Mouse (Mus musculus) layer of hippocampus, adult 2 months (tissue): ENCODE data around the gene Rad23a. TPM values are rescaled to one million over a fixed set of nuclear protein-coding genes. Genes with fewer than 3 reads are reported as not detected.

ENCODE experiments used
- DNase-seq, 2 experiments: peaks; one replicate each; pipeline ENCODE4 v3.0.0; 2022; ENCODE audit warnings: low spot score in 2 of 2
- H3K27ac ChIP-seq: fragments of 200-600 bp; 2 replicates; pipeline ENCODE4 v1.8.1; 2022
- H3K4me3 ChIP-seq: fragments of 200-600 bp; 2 replicates; pipeline ENCODE4 v1.8.1; 2022; ENCODE audit warnings: mild to moderate bottlenecking
- CTCF ChIP-seq: fragments of 200-600 bp; conservative IDR thresholded peaks from 2 replicates; pipeline ENCODE4 v1.8.1; 2022; ENCODE audit warnings: antibody characterized with exemption, mild to moderate bottlenecking, moderate library complexity
- microRNA-seq, 2 experiments: library from miRNA; unstranded; fragments of <30 nt; microRNA quantifications; one replicate each; pipeline ENCODE4 v1.2.0; 2021
- total RNA-seq, 2 experiments: library from RNA; stranded (reverse); gene quantifications; 2 replicates each; pipeline ENCODE4 v1.2.3; 2021

Rad23a gene
- total RNA-seq, 2 experiments from 2014 or later = 63.4 to 75.9 TPM

DNA sequence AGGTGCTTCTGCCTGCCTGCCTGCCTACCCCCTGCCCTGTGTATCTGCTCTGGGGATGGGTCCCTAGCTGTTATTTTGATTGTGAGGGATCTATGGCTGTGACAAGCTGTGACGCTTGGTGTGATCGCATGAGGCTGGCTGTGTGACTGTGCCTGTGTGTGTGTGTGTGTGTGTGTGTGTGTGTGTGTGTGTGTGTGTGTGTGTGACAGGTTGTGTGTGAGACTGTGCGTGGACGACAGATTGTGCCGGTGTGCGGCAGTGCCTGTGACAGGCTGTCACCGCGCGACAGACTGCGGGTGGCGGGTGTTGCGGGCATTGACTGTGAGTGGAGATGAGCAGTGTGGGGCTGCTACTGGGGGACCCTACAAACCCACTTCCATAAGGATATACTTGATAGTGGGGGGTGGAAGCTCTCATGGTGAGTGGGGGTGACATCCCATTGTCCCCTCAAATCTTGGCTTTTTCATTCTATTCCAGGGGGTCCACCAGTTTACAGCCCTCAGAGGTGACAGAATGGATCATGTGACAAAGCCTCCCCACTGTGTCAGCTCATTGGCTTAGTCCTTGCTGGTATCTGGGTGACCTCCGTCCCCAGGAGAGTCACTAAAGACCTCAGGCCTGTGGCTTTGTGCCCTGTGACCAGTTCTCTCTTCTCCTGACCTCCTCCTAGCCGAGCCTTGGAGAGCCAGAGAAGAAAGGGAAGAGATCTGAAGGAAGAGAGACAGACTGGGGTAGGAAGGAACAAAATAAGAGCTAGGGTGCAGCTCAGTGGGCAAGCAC lies 52.8 kb downstream of the Rad23a start:
- TF ChIP-seq CTCF = no peak
- DNase-seq = peak in 1 of 2 experiments; percentile 65
- peak overlapping the region; percentile 97 for H3K27ac ChIP-seq
- no peak overlapping the region for H3K4me3 ChIP-seq

DNA sequence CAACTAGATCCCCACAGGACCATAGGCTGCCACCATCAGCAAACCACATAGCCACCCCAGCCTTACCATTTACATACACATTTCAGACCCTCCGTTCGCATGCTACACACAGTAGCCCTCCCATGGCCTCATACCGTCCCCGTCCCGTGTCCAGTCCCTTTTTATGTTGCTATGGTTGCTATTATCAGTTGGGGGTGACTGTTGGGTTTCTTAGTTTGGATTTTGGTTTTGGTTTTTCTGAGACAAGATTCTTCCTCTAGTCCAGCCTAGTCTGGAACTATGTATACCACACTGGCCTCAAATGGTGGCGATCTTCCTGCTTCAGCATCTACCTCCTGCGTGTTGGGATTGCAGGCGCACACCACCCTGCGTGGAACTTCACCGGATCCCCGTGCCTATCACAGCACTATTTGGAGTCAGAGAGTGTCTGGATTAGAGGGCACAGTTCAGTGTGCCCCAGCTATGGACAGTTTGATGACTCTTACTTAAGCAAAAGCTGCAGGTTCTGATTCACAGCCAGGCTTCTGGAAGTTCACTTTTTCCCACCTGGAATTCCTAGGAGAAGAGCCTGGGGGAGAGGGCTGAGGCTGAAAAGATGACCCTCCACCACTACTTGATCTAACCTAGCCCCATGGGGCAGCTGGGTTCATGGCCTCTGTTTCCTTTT lies 53.5 kb downstream of the Rad23a start:
- Histone ChIP-seq H3K27ac (peak overlapping the region; percentile 97), H3K4me3 (no peak overlapping the region; the same call in 1 of the 2 replicates)
- no peak for DNase-seq
- TF ChIP-seq CTCF = no peak

DNA sequence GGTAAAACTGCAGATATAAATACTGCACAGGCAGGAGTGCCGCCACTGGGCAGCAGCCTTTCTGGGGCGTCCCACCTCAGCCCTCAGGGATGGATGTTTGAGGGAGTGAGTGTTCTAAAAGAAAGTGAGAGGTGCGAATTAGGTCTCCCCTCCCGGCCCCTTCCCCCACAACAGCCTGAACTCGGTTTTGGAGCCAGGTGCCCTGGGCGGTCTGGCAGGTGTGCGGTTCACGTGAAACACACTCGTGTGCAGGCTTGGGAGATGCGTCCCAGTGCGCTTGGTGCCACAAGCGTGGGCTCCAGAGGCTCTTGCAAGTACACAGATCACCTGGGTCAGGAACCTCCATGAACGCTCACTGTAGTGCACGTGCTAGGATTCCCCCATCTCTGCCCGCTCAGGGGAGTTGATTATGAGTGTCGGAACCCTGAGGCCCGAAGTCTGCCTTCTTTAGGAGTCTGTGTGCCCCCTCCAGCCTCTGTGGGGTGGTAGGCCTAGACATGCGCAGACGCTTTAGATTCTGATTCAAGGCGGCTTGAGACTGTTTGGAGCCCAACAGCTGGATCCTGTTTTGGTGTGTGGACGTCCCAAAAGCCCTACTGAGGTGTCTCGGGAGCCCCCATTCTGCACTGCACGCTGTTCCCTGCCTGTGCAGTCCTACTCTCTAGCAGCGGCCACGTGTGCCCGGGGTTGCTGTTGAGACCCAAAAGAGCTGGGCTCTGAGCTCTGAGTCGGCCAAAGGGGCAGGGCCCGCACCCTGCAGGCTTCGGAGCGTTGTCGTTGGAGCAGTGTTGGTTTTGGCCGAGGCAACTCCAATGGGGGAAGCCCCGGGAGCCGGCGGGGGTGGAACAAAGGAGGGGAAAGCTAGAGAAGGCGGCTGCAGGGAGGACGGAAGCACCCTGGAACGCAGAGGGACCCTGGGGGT lies 54.4 kb downstream of the Rad23a start:
- Histone ChIP-seq H3K27ac (peak overlapping the region; percentile 97), H3K4me3 (peak overlapping the region; percentile 36)
- no peak for TF ChIP-seq CTCF
- DNase-seq = peak in 1 of 2 experiments; percentile 73

DNA sequence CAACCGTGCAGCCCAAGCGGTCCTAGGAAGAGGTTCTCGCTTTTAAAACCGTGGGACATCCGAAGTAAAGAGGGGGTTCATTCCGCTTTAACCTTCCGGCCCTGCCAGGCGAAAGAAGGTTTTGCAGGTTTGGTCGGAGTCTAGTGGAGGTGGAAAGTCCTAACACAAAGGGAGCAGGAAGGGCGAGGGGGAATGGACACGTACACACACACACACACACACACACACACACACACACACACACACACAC lies 55.0 kb downstream of the Rad23a start:
- no peak for TF ChIP-seq CTCF
- no peak for DNase-seq
- no peak overlapping the region; the same call in 1 of the 2 replicates for H3K4me3 ChIP-seq
- H3K27ac ChIP-seq = peak overlapping the region; percentile 97

DNA sequence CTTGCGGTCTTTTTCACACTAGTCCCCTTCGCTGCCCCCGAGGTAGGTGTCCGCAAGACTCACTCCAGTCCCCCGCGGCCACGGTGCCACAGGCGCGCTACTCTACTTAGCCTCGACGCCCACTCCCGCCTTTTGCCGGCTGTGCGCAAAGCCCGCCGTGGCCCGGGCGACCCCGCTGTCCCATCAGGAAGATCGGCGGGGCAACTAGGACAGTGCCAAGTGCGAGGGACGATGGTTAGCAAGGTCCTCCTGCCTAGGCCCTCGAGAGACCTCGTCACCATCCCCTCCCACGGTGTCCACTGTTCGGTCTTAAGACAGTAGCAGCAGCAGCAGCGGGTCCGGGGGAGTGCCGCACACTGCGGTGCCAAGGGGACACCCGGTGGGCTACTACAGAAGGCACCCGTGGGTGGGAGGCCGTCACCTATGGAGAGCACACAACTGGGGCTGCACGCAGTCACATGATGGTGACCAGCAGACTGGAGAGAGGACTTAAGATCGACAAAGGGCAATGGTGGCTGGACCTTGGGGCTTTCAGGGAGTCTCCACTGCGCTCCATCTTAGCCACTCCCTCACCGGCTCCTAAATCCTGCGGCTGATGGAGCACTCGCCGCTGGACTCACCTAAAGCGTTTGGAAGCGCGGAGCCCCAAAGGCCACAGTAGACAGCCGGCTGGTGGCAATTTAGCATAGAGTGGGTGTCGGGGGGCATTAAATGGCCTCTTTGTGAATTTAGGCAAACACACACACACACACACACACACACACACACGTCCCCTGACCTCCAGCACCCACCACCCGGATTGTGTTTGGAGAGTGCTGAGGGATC lies 55.6 kb downstream of the Rad23a start:
- Histone ChIP-seq H3K27ac (peak overlapping the region; percentile 97), H3K4me3 (peak overlapping the region; percentile 57)
- TF ChIP-seq CTCF = no peak
- no peak for DNase-seq

Small RNAs within 50 kb of the gene (microRNA-seq; reads per million reads assigned to microRNA genes)
- 4.2 to 6.1 reads per million in 2 experiments for gene Mir7069

Other genes starting within 250 kb of the Rad23a start
- 1 to 10 TPM; 5.1 to 7.2 TPM for gene Ier2, start 177.8 kb downstream of the Rad23a start, total RNA-seq
- gene Trmt1, start 154.4 kb downstream of the Rad23a start, total RNA-seq = 100 to 1,000 TPM; 109 to 113 TPM
- gene Nacc1, start 152.8 kb downstream of the Rad23a start, total RNA-seq = 10 to 100 TPM; 91.8 to 93.9 TPM
- gene Lyl1, start 139.2 kb downstream of the Rad23a start, total RNA-seq = 1 to 10 TPM; 2.3 to 2.6 TPM
- gene G430095P16Rik, start 117.7 kb downstream of the Rad23a start, total RNA-seq = under 1 TPM in 1 of 2 experiments, not detected in 1; 0.54 TPM
- gene Nfix, start 40.3 kb downstream of the Rad23a start, total RNA-seq = 100 to 1,000 TPM; 408 to 482 TPM
- gene Dand5, start 17.8 kb downstream of the Rad23a start, total RNA-seq = 10 to 100 TPM; 11.9 TPM
- 10 to 100 TPM; 23.3 to 26.1 TPM for gene Gadd45gip1, start 9.1 kb downstream of the Rad23a start, total RNA-seq
- gene Calr, start 6.3 kb upstream of the Rad23a start, total RNA-seq = 100 to 1,000 TPM; 457 to 504 TPM
- 10 to 100 TPM; 49.7 to 58.0 TPM for gene Farsa, start 16.3 kb upstream of the Rad23a start, total RNA-seq
- 10 to 100 TPM; 17.6 to 19.8 TPM for gene Syce2, start 31.4 kb upstream of the Rad23a start, total RNA-seq
- gene Gcdh, start 53.3 kb upstream of the Rad23a start, total RNA-seq = 10 to 100 TPM; 37.5 to 41.2 TPM
- gene Klf1, start 61.3 kb upstream of the Rad23a start, total RNA-seq = not detected
- gene Dnase2a, start 67.9 kb upstream of the Rad23a start, total RNA-seq = 1 to 10 TPM; 3.9 to 5.7 TPM
- gene Mast1, start 96.7 kb upstream of the Rad23a start, total RNA-seq = 10 to 100 TPM; 78.9 to 85.5 TPM
- gene Rtbdn, start 106.3 kb upstream of the Rad23a start, total RNA-seq = 1 to 10 TPM; 1.1 TPM
- not detected for gene Gm49661, start 128.8 kb upstream of the Rad23a start, total RNA-seq
- 100 to 1,000 TPM; 323 to 345 TPM for gene Prdx2, start 128.9 kb upstream of the Rad23a start, total RNA-seq
- gene Rnaseh2a, start 129.1 kb upstream of the Rad23a start, total RNA-seq = 10 to 100 TPM; 43.0 to 46.9 TPM
- gene Junb, start 138.1 kb upstream of the Rad23a start, total RNA-seq = 10 to 100 TPM; 57.7 to 63.0 TPM
- gene Hook2, start 149.9 kb upstream of the Rad23a start, total RNA-seq = 1 to 10 TPM; 9.2 to 10.0 TPM
- not detected for gene Best2, start 173.9 kb upstream of the Rad23a start, total RNA-seq
- gene Asna1, start 184.6 kb upstream of the Rad23a start, total RNA-seq = 100 to 1,000 TPM; 119 to 122 TPM
- gene Trir, start 186.2 kb upstream of the Rad23a start, total RNA-seq = 100 to 1,000 TPM; 125 to 136 TPM
- 100 to 1,000 TPM; 170 to 175 TPM for gene Tnpo2, start 196.2 kb upstream of the Rad23a start, total RNA-seq
- gene Fbxw9, start 219.4 kb upstream of the Rad23a start, total RNA-seq = 10 to 100 TPM; 22.6 to 23.5 TPM
- gene Gm5741, start 227.3 kb upstream of the Rad23a start, total RNA-seq = not detected
- 10 to 100 TPM; 63.4 to 70.6 TPM for gene Dhps, start 231.1 kb upstream of the Rad23a start, total RNA-seq
- gene Wdr83os, start 240.1 kb upstream of the Rad23a start, total RNA-seq = 10 to 100 TPM; 60.8 to 66.3 TPM
- 10 to 100 TPM; 26.7 to 29.0 TPM for gene Wdr83, start 240.6 kb upstream of the Rad23a start, total RNA-seq
- gene Man2b1, start 242.6 kb upstream of the Rad23a start, total RNA-seq = 10 to 100 TPM; 32.9 to 37.5 TPM